Mouse (Mus musculus) 3T3-L1 (cell line): ENCODE data around the gene Cyp17a1.

ENCODE experiments used
- DNase-seq: peaks from one replicate; pipeline ENCODE4 v3.0.0-alpha.2; 2015; ENCODE audit warnings: low read depth, low spot score

The Cyp17a1 gene

GRCm38 (mm10) chr19:46670691-46671090 is 2.3 kb downstream of the Cyp17a1 start:
- DNase-seq, result peak; percentile 74

GRCm38 (mm10) chr19:46669802-46670201 is 3.2 kb downstream of the Cyp17a1 start:
- no peak for DNase-seq

- no peak for DNase-seq
These were observed 4.7 kb downstream of the Cyp17a1 start for GRCm38 (mm10) chr19:46668263-46668662.

GRCm38 (mm10) chr19:46667300-46667699 is 5.7 kb downstream of the Cyp17a1 start:
- no peak for DNase-seq

- DNase-seq, result no peak
These were observed 7.5 kb downstream of the Cyp17a1 start for GRCm38 (mm10) chr19:46665474-46665873.

GRCm38 (mm10) chr19:46662784-46663183 is 10.2 kb downstream of the Cyp17a1 start:
- no peak for DNase-seq

- DNase-seq, result no peak
These were observed 10.8 kb downstream of the Cyp17a1 start for GRCm38 (mm10) chr19:46662214-46662613.

GRCm38 (mm10) chr19:46661511-46661910 is 11.5 kb downstream of the Cyp17a1 start:
- DNase-seq, result no peak

GRCm38 (mm10) chr19:46658851-46659250 is 14.1 kb downstream of the Cyp17a1 start:
- DNase-seq, result no peak

GRCm38 (mm10) chr19:46658348-46658747 is 14.6 kb downstream of the Cyp17a1 start:
- DNase-seq, result no peak

GRCm38 (mm10) chr19:46657339-46658020 is 15.5 kb downstream of the Cyp17a1 start:
- DNase-seq, result peak; percentile 60

- DNase-seq, result no peak
These were observed 16.7 kb downstream of the Cyp17a1 start for GRCm38 (mm10) chr19:46656151-46656840.

GRCm38 (mm10) chr19:46655626-46656025 is 17.3 kb downstream of the Cyp17a1 start:
- no peak for DNase-seq

- no peak for DNase-seq
These were observed 19.2 kb downstream of the Cyp17a1 start for GRCm38 (mm10) chr19:46653616-46654235.

GRCm38 (mm10) chr19:46653188-46653587 is 19.8 kb downstream of the Cyp17a1 start:
- DNase-seq, result no peak

GRCm38 (mm10) chr19:46648565-46648964 is 24.4 kb downstream of the Cyp17a1 start:
- no peak for DNase-seq

GRCm38 (mm10) chr19:46647850-46648249 is 25.1 kb downstream of the Cyp17a1 start:
- peak; percentile 51 for DNase-seq

- DNase-seq, result no peak
These were observed 25.7 kb downstream of the Cyp17a1 start for GRCm38 (mm10) chr19:46647254-46647653.

GRCm38 (mm10) chr19:46646041-46646481 is 26.9 kb downstream of the Cyp17a1 start:
- no peak for DNase-seq

GRCm38 (mm10) chr19:46644793-46645602 is 28.0 kb downstream of the Cyp17a1 start:
- peak; percentile 64 for DNase-seq

GRCm38 (mm10) chr19:46644343-46644792 is 28.6 kb downstream of the Cyp17a1 start:
- DNase-seq, result no peak

GRCm38 (mm10) chr19:46643236-46643635 is 29.7 kb downstream of the Cyp17a1 start:
- DNase-seq, result no peak
